Mouse (Mus musculus): ENCODE measurements around the gene Arhgdia. TPM values are rescaled to one million over a fixed set of nuclear protein-coding genes. Genes with fewer than 3 reads are reported as not detected.

Arhgdia gene
- polyA plus RNA-seq, 1 experiment from 2014 or later: 464 TPM

DNA sequence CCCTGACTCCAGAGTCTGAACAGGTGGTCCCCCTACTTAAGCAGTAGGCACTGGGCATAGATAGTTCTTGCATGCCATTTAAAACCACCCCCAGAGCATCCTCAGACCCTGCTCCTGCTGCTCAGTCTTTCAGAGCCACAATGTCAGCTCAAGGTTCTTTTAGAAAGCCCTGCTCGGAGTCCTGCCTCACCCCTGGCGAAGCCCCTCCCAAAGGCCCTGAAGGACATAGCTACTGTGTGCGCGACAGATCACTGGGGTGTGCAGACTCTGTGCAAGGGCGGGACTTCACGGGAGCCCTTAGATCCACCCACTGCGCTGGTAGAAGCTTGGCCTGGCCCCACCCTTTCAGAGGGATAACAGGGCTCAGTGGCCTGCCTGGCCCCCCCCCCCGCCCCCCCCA is 27.8 kb upstream of the Arhgdia start:
- ATAC-seq (replicated peaks): 0 out of 2 replicates have a peak, but pooled peaks have one; percentile 23
- H3K4me2 ChIP-seq (replicated peaks): no peak overlapping the region
- H3K9ac ChIP-seq (replicated peaks): no peak overlapping the region

GRCm38 (mm10) chr11:120608241-120609034 is 27.0 kb upstream of the Arhgdia start, which contains the start of gene Npb:
TSS of gene Npb (plus strand) at chr11:120608477.
- 6% methylated on average over 45 of the region's 45 CpGs for WGBS
- H3K4me1 ChIP-seq: peaks cover 8% of the 10 kb centered on the region
- peak within 1 kb of the TSS; percentile 10; the same call in 1 of the 2 replicates for H3K4me3 ChIP-seq
- H3K27ac ChIP-seq (replicated peaks): no peak within 1 kb of the TSS
- H3K9ac ChIP-seq (replicated peaks): peak within 1 kb of the TSS; percentile 4; the same call in 1 of the 2 replicates
- no peaks in the 10 kb centered on the region for H3K9me3 ChIP-seq
- H3K27me3 ChIP-seq: peaks cover 5% of the 10 kb centered on the region; the same call in 1 of the 2 replicates
- no peak for ATAC-seq (replicated peaks)
- peak within 1 kb of the TSS; percentile 27 for H3K4me2 ChIP-seq (replicated peaks)
- peaks cover 59% of the 10 kb centered on the region for H3K36me3 ChIP-seq

More for the DNA sequence above, 27.8 kb upstream of the Arhgdia start:
- peaks cover 8% of the 10 kb centered on the region for H3K4me1 ChIP-seq
- H3K9me3 ChIP-seq: no peaks in the 10 kb centered on the region
- H3K27ac ChIP-seq (replicated peaks): no peak overlapping the region
- peaks cover 5% of the 10 kb centered on the region; the same call in 1 of the 2 replicates for H3K27me3 ChIP-seq
- no peak overlapping the region for H3K4me3 ChIP-seq
- 30% methylated on average over 8 of the region's 8 CpGs for WGBS
- H3K36me3 ChIP-seq: peaks cover 54% of the 10 kb centered on the region

DNA sequence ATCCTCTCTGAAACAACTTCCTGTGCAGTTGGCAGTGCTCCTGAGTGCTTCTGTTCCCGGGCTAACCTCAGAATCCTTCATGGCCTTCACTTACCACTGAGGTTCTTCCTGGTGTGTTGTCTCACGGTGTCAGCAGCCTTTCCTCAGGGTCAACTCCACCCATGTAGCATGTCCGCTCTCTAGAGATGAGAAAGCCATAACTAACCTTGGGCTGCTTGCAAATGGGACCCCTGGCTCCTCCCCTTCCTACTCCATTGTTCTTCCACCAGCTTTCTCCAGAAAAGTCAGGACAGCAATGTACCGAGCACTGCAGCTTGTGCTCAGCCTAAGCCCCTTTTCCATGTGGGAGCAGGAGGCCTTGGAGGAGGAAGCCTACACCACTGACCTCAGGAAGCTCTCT is 25.3 kb upstream of the Arhgdia start:
- H3K36me3 ChIP-seq: peaks cover 62% of the 10 kb centered on the region
- peaks cover 8% of the 10 kb centered on the region for H3K4me1 ChIP-seq
- H3K27ac ChIP-seq (replicated peaks): no peak overlapping the region
- H3K9me3 ChIP-seq: no peaks in the 10 kb centered on the region
- no peak for ATAC-seq (replicated peaks)
- H3K9ac ChIP-seq (replicated peaks): no peak overlapping the region
- H3K27me3 ChIP-seq: peaks cover 5% of the 10 kb centered on the region; the same call in 1 of the 2 replicates
- no peak overlapping the region for H3K4me2 ChIP-seq (replicated peaks)
- H3K4me3 ChIP-seq: no peak overlapping the region
- WGBS: 80% methylated on average over 4 of the region's 4 CpGs

GRCm38 (mm10) chr11:120605667-120606066 is 24.2 kb upstream of the Arhgdia start:
- H3K36me3 ChIP-seq: peaks cover 54% of the 10 kb centered on the region
- no peak overlapping the region for H3K27ac ChIP-seq (replicated peaks)
- H3K4me3 ChIP-seq: no peak overlapping the region
- peaks cover 8% of the 10 kb centered on the region for H3K4me1 ChIP-seq
- WGBS: 90% methylated on average over 7 of the region's 7 CpGs
- ATAC-seq (replicated peaks): no peak
- H3K4me2 ChIP-seq (replicated peaks): no peak overlapping the region
- H3K9ac ChIP-seq (replicated peaks): no peak overlapping the region
- peaks cover 5% of the 10 kb centered on the region; the same call in 1 of the 2 replicates for H3K27me3 ChIP-seq
- no peaks in the 10 kb centered on the region for H3K9me3 ChIP-seq

DNA sequence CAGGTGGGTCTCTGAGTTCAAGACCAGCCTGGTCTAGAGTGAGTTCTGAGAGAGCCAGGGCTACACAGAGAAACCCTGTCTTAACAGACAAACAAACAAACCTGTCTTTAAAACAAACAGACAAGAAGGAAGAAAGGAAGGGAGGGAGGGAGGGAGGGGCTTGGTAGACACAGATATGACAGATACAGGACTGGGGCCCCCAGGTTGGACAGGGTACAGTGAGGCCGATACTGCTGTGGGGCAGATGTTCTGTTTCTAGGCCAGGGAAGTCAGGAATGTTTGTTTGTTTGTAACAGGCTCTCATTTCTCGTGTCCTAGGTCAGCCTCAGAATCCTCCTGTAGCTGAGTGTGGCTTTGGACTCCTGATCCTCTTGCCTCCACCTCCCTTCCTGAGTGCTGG is 22.1 kb upstream of the Arhgdia start:
- ATAC-seq (replicated peaks): no peak

GRCm38 (mm10) chr11:120600716-120601115 is 19.3 kb upstream of the Arhgdia start:
- H3K4me2 ChIP-seq (replicated peaks): no peak overlapping the region
- no peak for ATAC-seq (replicated peaks)
- H3K9me3 ChIP-seq: no peaks in the 10 kb centered on the region
- WGBS: 98% methylated on average over 3 of the region's 3 CpGs
- no peaks in the 10 kb centered on the region for H3K27me3 ChIP-seq
- no peak overlapping the region for H3K4me3 ChIP-seq
- H3K4me1 ChIP-seq: peaks cover 31% of the 10 kb centered on the region
- H3K36me3 ChIP-seq: peaks cover 42% of the 10 kb centered on the region
- no peak overlapping the region for H3K27ac ChIP-seq (replicated peaks)
- H3K9ac ChIP-seq (replicated peaks): no peak overlapping the region

More for the DNA sequence above, 22.1 kb upstream of the Arhgdia start:
- Histone ChIP-seq H3K4me3 (no peak overlapping the region), H3K27ac (replicated peaks) (no peak overlapping the region), H3K9ac (replicated peaks) (no peak overlapping the region), H3K4me1 (peaks cover 18% of the 10 kb centered on the region), H3K9me3 (no peaks in the 10 kb centered on the region), H3K27me3 (peaks cover 3% of the 10 kb centered on the region; the same call in 1 of the 2 replicates), H3K4me2 (replicated peaks) (no peak overlapping the region), H3K36me3 (peaks cover 46% of the 10 kb centered on the region)
- 84% methylated on average over 2 of the region's 2 CpGs for WGBS

DNA sequence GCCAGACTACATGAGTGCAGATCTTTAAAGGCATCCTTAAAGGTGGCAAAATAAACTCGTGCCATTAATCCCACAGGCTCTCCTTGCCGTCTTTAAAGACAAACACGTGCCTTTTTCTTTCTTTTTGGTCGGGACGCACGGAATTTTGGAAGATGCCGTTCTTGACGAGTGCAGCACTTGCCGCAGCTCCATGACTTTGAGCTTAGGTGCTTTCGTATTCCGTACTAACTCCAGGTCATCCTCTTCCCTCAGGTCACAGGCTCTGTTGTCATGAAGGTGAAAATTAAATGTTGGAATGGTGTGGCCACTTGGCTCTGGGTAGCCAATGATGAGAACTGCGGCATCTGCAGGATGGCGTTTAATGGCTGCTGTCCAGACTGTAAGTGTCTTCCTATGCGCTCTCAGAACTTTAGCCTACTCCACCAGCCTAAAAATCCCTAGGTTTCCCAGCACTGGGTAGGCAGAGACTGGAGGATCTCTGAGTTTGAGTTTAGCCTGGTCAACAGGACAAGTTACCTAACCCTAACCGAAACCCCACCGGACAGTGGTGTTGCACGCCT is 17.6 kb upstream of the Arhgdia start:
- Histone ChIP-seq H3K4me2 (replicated peaks) (peak overlapping the region; percentile 87), H3K27ac (replicated peaks) (peak overlapping the region; percentile 90), H3K9me3 (no peaks in the 10 kb centered on the region), H3K4me1 (peaks cover 31% of the 10 kb centered on the region), H3K27me3 (no peaks in the 10 kb centered on the region), H3K4me3 (peak overlapping the region; percentile 99), H3K36me3 (peaks cover 43% of the 10 kb centered on the region), H3K9ac (replicated peaks) (peak overlapping the region; percentile 60)
- WGBS: 48% methylated on average over 17 of the region's 17 CpGs
- peak; percentile 10; the same call in 1 of the 2 replicates for ATAC-seq (replicated peaks)

DNA sequence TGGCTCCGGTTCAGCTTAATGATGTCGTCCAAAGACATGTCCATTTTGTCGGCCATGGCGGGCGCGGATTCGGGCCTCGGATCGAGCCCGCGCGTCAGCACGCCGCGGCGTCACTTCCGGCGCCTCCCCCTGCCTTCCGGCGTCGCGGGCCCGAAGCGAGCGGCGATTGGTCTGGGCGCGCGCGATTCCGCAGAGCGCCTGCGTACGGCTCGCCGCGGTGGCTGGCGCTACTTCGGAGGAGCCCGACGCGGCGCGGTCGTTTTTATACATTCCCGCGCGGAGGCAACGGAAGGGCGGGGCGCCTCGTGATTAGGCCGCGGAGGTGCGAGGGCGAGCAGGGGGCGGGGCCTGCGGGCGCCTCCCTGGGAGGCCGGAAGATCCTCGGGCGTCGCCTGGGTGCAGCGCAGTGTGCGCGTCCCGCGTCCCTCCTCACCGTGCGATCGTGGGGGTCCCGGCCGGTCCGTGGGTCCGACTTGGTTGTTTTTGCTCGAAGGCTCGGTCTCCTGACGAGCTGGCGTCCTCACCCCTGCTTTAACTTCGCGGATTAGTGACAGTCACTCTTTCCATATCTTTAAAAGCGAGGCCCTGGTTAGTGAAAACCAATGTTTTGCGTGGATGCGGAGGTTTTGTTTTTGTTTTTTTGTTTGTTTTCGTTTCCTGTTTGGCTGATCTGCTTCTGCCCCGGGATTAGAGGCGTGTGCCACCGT is 17.0 kb upstream of the Arhgdia start, which contains the start of the genes Alyref and Anapc11:
Gene Alyref (minus strand): TSS at position 83 of the 707 bp plus-strand sequence.
Gene Anapc11 (plus strand): TSS at position 139 of the 707 bp plus-strand sequence.
- Histone ChIP-seq H3K27ac (replicated peaks) (peak within 1 kb of the TSS; percentile 90), H3K36me3 (peaks cover 44% of the 10 kb centered on the region), H3K4me1 (peaks cover 31% of the 10 kb centered on the region), H3K9ac (replicated peaks) (peak within 1 kb of the TSS; percentile 98), H3K27me3 (no peaks in the 10 kb centered on the region), H3K4me3 (peak within 1 kb of the TSS; percentile 99), H3K4me2 (replicated peaks) (peak within 1 kb of the TSS; percentile 87), H3K9me3 (no peaks in the 10 kb centered on the region)
- ATAC-seq (replicated peaks): peak; percentile 98
- whole genome bisulfite sequencing: under 1% methylated on average over 87 of the region's 88 CpGs

DNA sequence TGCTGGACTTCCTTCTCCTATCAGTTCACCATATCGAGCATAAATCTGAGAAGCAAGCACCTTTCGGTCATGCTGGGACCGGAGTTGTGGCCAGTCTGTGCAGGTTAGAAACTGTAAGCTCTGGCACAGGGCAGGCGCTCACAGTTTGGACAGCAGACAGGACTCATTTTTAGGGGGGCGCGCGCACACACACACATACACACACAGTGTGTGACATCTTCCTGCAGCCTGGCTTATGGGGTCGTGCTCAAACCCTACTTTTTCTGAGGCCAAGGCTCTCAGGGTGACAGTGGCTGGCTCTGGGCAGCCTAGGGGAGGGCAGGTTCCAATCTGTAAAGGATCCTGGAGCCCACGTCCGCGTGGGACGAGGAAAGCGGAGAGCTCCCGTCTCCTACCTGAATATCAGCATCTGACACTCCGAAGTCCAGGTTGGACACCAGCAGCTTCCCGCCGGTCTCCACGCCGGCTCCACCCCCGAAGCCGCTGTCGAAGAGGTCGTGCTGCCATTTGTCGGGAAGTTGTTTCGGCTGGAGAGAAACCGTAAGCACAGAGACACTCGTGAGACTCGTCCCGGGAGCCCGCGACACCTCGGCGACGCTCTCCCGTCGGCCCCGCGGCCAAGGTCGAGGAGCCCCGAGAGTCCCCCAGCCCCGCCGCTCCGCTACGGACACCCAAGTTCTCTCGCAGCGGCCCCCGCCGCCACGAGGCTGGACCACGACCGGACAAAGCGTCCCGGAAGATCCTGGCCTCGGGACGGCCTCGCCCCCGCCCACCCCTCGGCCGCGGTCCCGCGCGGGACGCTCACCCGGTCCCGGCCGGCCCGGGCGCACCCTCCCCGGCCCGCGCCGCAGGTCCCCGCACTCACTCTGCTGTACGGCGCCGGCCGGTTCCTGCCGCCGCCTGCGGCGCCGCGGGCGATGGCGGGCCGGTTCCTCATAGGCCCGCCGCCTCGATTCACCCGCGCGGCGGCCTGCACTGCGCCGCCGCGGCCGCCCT is 16.1 kb upstream of the Arhgdia start:
- ATAC-seq (replicated peaks): peak; percentile 67
- Histone ChIP-seq H3K4me2 (replicated peaks) (peak overlapping the region; percentile 87), H3K9ac (replicated peaks) (peak overlapping the region; percentile 98), H3K27ac (replicated peaks) (peak overlapping the region; percentile 90), H3K4me1 (peaks cover 31% of the 10 kb centered on the region), H3K9me3 (no peaks in the 10 kb centered on the region), H3K4me3 (peak overlapping the region; percentile 99), H3K27me3 (no peaks in the 10 kb centered on the region), H3K36me3 (peaks cover 45% of the 10 kb centered on the region)
- 3% methylated on average over 93 of the region's 99 CpGs for WGBS

GRCm38 (mm10) chr11:120588531-120588930 is 7.1 kb upstream of the Arhgdia start:
- H3K9ac ChIP-seq (replicated peaks): no peak overlapping the region
- 97% methylated on average over 6 of the region's 6 CpGs for WGBS
- peaks cover 90% of the 10 kb centered on the region for H3K36me3 ChIP-seq

GRCm38 (mm10) chr11:120583937-120584336 is 2.5 kb upstream of the Arhgdia start:
- Histone ChIP-seq H3K4me1 (peaks cover 28% of the 10 kb centered on the region), H3K4me2 (replicated peaks) (no peak overlapping the region), H3K4me3 (no peak overlapping the region), H3K9ac (replicated peaks) (no peak overlapping the region), H3K27ac (replicated peaks) (no peak overlapping the region), H3K9me3 (no peaks in the 10 kb centered on the region), H3K27me3 (no peaks in the 10 kb centered on the region), H3K36me3 (peaks cover 54% of the 10 kb centered on the region)
- WGBS: 97% methylated on average over 1 of the region's 1 CpGs
- no peak for ATAC-seq (replicated peaks)

More at GRCm38 (mm10) chr11:120588531-120588930, 7.1 kb upstream of the Arhgdia start:
- Histone ChIP-seq H3K27ac (replicated peaks) (no peak overlapping the region), H3K4me2 (replicated peaks) (no peak overlapping the region), H3K27me3 (no peaks in the 10 kb centered on the region), H3K4me1 (no peaks in the 10 kb centered on the region), H3K9me3 (no peaks in the 10 kb centered on the region), H3K4me3 (no peak overlapping the region)
- ATAC-seq (replicated peaks): no peak
